Mouse (Mus musculus) hindbrain, embryonic 10.5 days (tissue): ENCODE measurements at regions not wholly inside any gene's neighbourhood (a gene's known extent, or its start where the extent isn't known, plus 50 kb on each side); places are given as distances from the start of the nearest gene placed in this dataset.

Experiments
- DNase-seq: peaks from one replicate; pipeline ENCODE4 v3.0.0-alpha.2; 2017; ENCODE audit warnings: low spot score
- H3K27ac ChIP-seq: fragments of 300-500 bp; sonication (generic); 2 replicates; pipeline ENCODE4 v1.5.1; 2016; ENCODE audit warnings: mild to moderate bottlenecking, moderate library complexity
- H3K27me3 ChIP-seq: fragments of 300-500 bp; sonication (generic); 2 replicates; pipeline ENCODE4 v1.6.1; 2016; ENCODE audit warnings: mild to moderate bottlenecking; ENCODE audit not compliant: poor library complexity, insufficient read depth, severe bottlenecking
- H3K36me3 ChIP-seq: fragments of 300-500 bp; sonication (generic); 2 replicates; pipeline ENCODE4 v1.6.1; 2016; ENCODE audit warnings: mild to moderate bottlenecking, moderate library complexity
- H3K4me1 ChIP-seq: fragments of 300-500 bp; sonication (generic); replicated peaks from 2 replicates; pipeline ENCODE4 v1.6.1; 2016; ENCODE audit warnings: mild to moderate bottlenecking
- H3K4me3 ChIP-seq: fragments of 300-500 bp; sonication (generic); 2 replicates; pipeline ENCODE4 v1.5.1; 2016; ENCODE audit warnings: mild to moderate bottlenecking, moderate library complexity
- H3K9me3 ChIP-seq: fragments of 300-500 bp; sonication (generic); 2 replicates; pipeline ENCODE4 v1.6.1; 2016; ENCODE audit warnings: mild to moderate bottlenecking, moderate library complexity
- WGBS: fragments of 180-500 bp; shearing (Covaris S2); methylation state at CpG from one replicate; pipeline ENCODE4 v1.1.7; 2016; 5-methylcytosine and 5-hydroxymethylcytosine counted together

DNA sequence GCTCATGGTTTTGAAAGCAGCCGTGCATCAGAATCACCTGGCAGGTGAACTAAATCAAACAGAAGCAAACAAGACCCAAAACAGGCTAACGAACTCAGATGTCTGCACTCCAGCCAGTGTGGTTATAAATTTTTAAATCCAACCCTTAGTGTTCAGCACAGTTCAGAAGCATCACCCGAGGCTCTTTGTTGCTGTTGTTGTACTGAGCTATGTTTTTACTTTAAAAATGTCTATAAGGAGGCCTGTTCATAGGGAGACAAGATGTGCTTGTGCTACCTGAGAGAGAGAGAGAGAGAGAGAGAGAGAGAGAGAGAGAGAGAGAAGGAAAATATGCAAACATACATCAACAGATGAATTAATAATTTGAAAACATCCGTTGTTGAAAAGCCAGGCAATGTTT lies 1503.1 kb upstream of the Gm6569 start:
- H3K4me3 ChIP-seq = no peak overlapping the region
- no peaks in the 10 kb centered on the region for H3K9me3 ChIP-seq
- DNase-seq = no peak
- H3K27ac ChIP-seq = no peak overlapping the region
- peaks cover 8% of the 10 kb centered on the region; the same call in 1 of the 2 replicates for H3K4me1 ChIP-seq
- 82% methylated on average over 4 of the region's 4 CpGs for WGBS
- H3K27me3 ChIP-seq = no peaks in the 10 kb centered on the region
- no peaks in the 10 kb centered on the region for H3K36me3 ChIP-seq

DNA sequence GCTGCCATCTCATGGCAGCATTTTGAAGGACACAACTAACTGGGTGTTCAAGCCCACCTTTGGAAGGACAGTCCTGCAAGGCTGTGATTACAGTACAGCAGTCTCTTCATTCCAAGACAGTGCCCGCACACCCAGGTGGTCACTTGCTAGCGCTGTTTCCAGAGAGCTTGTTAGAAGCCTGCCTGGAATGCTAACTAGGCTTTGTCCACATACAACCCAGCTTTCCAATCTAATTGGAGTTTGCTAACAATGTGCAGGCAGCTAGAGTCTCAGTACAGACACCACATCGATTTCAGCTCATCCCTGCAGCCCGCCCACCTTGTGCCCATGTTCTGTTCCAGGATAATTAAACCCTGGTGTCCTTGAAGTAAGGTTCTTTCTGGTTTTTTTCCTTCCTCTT lies 1499.9 kb upstream of the Gm6569 start:
- no peak for DNase-seq
- H3K27me3 ChIP-seq = no peaks in the 10 kb centered on the region
- H3K4me1 ChIP-seq = peaks cover 8% of the 10 kb centered on the region; the same call in 1 of the 2 replicates
- 68% methylated on average over 4 of the region's 4 CpGs for WGBS
- no peaks in the 10 kb centered on the region for H3K36me3 ChIP-seq
- H3K9me3 ChIP-seq = no peaks in the 10 kb centered on the region
- H3K4me3 ChIP-seq = no peak overlapping the region
- no peak overlapping the region for H3K27ac ChIP-seq

DNA sequence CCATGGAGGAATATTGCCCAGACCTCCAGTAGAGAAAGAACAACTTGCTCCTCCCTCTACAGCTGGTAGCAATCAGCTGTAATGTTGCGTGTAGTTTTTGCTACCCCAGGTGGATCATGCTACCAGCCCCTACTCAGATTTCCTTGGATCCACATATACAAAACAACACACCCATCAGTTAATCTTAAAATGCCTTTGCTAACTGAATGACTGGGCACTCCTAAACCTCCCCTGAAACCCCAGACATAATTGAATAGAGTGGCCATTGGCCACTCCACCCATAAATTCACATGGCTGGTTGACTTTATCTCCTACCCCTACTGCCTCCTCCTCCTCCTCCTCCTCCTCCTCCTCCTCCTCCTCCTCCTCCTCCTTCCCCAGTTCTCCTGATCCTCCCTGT lies 1494.7 kb upstream of the Gm6569 start:
- no peaks in the 10 kb centered on the region for H3K9me3 ChIP-seq
- WGBS = 86% methylated on average over 1 of the region's 1 CpGs
- no peak overlapping the region for H3K27ac ChIP-seq
- H3K4me3 ChIP-seq = no peak overlapping the region
- peaks cover 6% of the 10 kb centered on the region; the same call in 1 of the 2 replicates for H3K4me1 ChIP-seq
- H3K36me3 ChIP-seq = no peaks in the 10 kb centered on the region
- DNase-seq = no peak
- no peaks in the 10 kb centered on the region for H3K27me3 ChIP-seq

DNA sequence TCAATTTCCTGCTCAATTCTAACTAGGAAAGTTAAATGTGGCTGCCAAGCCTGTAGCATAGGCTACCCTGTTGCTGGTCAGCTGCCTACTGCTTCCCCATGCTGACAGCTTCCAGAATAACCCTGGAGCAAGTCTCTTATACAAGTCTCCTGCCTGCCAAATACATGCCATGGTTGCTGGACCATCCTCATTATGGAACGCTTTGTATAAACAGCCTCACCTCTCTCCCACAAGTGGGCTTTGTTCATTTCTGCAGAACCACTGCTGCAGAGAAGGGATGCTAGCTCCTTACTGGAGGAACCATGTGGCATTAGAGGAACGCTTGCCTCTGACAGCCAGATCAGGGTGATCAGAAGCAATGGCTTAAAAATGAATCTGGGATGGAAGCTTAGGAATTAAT lies 1492.4 kb upstream of the Gm6569 start:
- Histone ChIP-seq H3K9me3 (no peaks in the 10 kb centered on the region), H3K27me3 (no peaks in the 10 kb centered on the region), H3K27ac (no peak overlapping the region), H3K36me3 (no peaks in the 10 kb centered on the region), H3K4me3 (no peak overlapping the region), H3K4me1 (peaks cover 5% of the 10 kb centered on the region; the same call in 1 of the 2 replicates)
- WGBS = 82% methylated on average over 2 of the region's 2 CpGs
- DNase-seq = no peak

DNA sequence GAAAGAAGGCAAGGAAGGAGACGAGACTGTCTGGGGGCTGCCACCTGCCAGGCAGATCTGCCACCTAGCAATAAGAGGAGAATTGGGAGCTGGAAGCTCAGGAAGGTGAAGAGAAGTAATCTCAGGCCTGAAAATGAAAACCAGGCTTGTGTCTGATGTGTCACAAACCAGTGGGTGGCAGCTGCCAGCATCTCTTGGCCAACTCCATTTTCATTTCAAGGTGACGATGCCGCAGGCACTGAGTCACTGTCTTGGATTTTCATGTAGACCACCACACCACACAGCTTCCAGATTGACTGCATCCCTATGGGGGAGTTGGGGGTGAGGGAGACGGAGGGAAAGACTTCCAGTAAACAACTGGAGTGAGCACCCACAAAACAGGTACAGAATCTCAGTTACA lies 1491.9 kb upstream of the Gm6569 start:
- no peak overlapping the region for H3K4me3 ChIP-seq
- H3K4me1 ChIP-seq = peaks cover 5% of the 10 kb centered on the region; the same call in 1 of the 2 replicates
- WGBS = 79% methylated on average over 4 of the region's 4 CpGs
- no peaks in the 10 kb centered on the region for H3K9me3 ChIP-seq
- DNase-seq = no peak
- no peaks in the 10 kb centered on the region for H3K27me3 ChIP-seq
- H3K36me3 ChIP-seq = no peaks in the 10 kb centered on the region
- H3K27ac ChIP-seq = no peak overlapping the region

DNA sequence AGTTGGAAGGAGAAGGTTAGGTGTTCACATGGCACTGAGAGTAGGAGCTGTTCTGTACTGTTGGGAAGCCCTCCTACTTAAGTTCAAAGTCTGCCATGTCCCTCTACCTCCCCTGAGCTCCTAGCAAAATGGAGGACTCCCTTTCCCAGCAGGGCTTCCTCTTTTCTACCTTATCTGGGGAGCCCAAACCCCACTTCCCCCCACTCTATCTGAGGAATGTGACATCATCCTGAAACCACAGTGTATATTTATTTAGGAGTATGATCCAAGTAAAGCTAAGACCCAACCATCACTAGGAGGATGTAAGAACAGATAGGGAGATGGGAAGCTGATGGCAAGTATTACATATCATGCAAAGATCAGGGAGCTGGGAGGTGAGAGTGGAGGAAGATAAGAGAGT lies 1490.6 kb upstream of the Gm6569 start:
- Histone ChIP-seq H3K9me3 (no peaks in the 10 kb centered on the region), H3K27me3 (no peaks in the 10 kb centered on the region)
- no peak for DNase-seq

DNA sequence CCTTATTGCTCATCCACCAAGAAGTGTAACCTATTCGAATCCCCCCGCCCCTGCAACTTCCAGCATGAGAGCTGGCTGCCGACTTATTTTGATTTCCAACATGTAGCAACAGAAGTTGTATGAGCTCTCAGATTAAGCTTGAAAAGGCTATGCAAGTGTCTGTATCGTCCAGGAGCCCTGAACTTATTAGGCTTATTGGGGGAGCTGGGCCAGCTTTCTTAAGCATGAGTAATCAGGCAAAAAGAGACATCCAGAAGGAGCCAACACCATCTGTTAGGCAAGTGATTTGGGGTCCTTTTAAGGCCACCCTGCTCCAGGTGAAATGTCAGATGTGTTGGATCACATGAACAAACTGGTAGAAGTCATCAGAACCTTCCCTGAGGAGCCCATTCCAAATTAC lies 1481.0 kb upstream of the Gm6569 start:
- Histone ChIP-seq H3K9me3 (no peaks in the 10 kb centered on the region), H3K27ac (no peak overlapping the region), H3K36me3 (no peaks in the 10 kb centered on the region), H3K4me1 (no peaks in the 10 kb centered on the region; the same call in 1 of the 2 replicates), H3K27me3 (no peaks in the 10 kb centered on the region), H3K4me3 (no peak overlapping the region)
- 84% methylated on average over 4 of the region's 4 CpGs for WGBS
- no peak for DNase-seq

More for the DNA sequence above, 1490.6 kb upstream of the Gm6569 start:
- peaks cover 5% of the 10 kb centered on the region; the same call in 1 of the 2 replicates for H3K4me1 ChIP-seq
- no peak overlapping the region for H3K27ac ChIP-seq
- no peaks in the 10 kb centered on the region for H3K36me3 ChIP-seq
- no peak overlapping the region for H3K4me3 ChIP-seq

DNA sequence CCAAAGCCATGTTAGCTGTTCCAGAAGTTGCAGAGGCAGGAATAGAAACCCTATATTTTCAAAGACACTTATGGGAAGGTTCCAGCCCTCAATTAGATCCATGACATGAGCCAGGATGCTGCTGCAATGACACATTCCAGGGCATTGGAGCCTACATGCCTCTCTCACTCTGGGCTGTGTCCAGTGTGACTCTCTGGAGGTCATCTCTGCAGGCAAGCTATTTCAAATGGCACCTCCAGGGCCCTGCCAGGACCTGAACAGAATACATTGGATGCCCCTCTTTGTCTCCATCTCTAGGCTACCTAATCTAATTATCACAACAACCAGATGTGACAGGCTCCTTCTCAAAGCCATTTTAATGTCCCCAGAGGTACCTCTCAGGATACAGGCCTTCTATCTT lies 1478.7 kb upstream of the Gm6569 start:
- no peak for DNase-seq
- no peaks in the 10 kb centered on the region; the same call in 1 of the 2 replicates for H3K4me1 ChIP-seq
- H3K4me3 ChIP-seq = no peak overlapping the region
- H3K9me3 ChIP-seq = no peaks in the 10 kb centered on the region
- H3K27me3 ChIP-seq = no peaks in the 10 kb centered on the region
- no peaks in the 10 kb centered on the region for H3K36me3 ChIP-seq
- no peak overlapping the region for H3K27ac ChIP-seq

DNA sequence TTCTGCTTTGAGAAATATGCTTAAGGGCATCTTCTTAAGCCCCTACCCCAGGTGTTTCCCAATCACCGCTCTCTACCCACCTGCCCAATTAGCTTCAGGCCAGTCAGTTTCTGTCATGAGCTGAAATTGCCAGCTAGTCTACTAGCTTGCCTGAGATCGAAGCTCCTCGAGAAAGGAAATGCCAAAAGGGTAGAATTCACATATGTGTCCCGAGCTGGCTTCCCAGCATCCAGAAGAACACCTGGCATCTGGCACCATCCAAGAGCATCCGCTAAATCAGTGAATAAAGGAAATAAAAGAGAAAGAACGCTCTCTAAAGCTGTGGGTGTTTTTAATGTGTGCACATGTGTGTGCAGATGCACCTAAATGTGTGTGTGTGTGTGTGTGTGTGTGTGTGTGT lies 1474.7 kb upstream of the Gm6569 start:
- Histone ChIP-seq H3K27ac (no peak overlapping the region), H3K36me3 (no peaks in the 10 kb centered on the region), H3K4me3 (no peak overlapping the region), H3K9me3 (no peaks in the 10 kb centered on the region), H3K27me3 (no peaks in the 10 kb centered on the region), H3K4me1 (no peaks in the 10 kb centered on the region; the same call in 1 of the 2 replicates)
- no peak for DNase-seq
- WGBS = 89% methylated on average over 6 of the region's 6 CpGs

DNA sequence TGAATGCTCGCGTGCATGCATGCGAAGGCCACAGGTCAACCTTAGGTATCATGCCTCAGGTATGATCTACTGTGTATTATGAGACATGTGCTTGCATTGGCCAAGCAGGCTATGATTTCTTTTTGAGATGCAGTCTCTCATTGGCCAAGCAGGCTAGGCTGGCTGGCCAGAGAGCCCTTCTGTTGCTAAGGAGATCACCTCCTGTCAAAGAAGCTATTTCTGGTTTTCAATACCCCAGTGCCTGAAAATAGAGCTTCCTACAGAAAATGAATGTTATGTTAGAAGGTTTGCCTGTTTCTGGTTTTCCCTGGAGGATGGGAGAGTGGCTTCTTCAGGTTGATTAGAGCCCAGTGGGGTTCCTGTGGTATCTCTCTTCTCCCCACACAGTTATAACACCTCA lies 1474.3 kb upstream of the Gm6569 start:
- no peak for DNase-seq
- no peaks in the 10 kb centered on the region for H3K36me3 ChIP-seq
- H3K4me1 ChIP-seq = no peaks in the 10 kb centered on the region; the same call in 1 of the 2 replicates
- H3K27ac ChIP-seq = no peak overlapping the region
- H3K27me3 ChIP-seq = no peaks in the 10 kb centered on the region
- no peaks in the 10 kb centered on the region for H3K9me3 ChIP-seq
- H3K4me3 ChIP-seq = no peak overlapping the region
- 100% methylated on average over 3 of the region's 3 CpGs for WGBS

DNA sequence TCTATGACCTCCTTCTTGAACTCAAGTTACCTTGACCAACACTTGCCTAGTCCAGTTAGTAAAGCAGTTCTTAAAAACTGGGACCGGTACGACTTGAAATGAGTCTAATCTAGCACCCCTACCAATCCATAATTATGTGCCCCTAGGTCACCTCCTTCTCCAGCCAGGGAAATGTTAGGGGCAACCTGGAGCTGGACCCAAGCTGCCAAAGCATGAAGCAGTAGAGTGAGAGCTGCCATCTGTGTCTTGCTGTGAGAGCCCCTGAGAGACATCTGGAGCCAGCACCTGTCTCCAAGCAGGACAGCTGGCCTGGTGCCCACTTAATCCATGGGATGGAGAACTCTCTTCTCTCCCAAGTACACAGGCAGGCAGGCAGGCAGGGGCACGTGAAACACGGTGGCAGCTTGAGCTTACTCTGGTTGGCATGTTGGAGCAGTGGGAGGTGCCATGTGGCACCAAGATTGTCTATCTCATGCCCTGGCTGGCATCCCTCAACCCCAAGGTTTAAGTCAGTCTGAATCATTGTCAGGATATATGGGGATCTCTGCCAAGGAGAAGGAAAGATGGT lies 1473.8 kb upstream of the Gm6569 start:
- no peak for DNase-seq
- Histone ChIP-seq H3K27me3 (no peaks in the 10 kb centered on the region), H3K4me3 (no peak overlapping the region), H3K27ac (no peak overlapping the region), H3K36me3 (no peaks in the 10 kb centered on the region), H3K9me3 (no peaks in the 10 kb centered on the region), H3K4me1 (no peaks in the 10 kb centered on the region; the same call in 1 of the 2 replicates)
- WGBS = 91% methylated on average over 4 of the region's 4 CpGs

DNA sequence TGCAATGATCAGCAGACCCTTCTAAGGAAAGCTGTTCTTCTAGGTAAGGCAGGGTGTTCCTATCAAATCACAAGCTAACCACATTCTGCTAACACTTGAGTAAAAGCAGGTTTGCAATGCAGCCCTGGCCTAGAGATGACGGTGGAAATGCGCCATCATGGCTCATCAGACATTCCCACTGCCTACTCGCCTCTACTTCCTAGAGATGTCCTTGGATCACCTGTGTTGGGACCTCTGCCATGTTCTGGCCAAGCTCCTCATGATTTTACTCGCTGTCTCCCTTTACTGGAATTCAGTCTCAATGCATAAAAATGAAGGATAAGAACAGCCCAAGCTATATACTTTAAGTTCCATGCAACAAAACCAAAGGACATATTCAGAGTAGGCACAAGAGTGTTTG lies 1461.3 kb upstream of the Gm6569 start:
- Histone ChIP-seq H3K4me1 (no peaks in the 10 kb centered on the region), H3K9me3 (no peaks in the 10 kb centered on the region), H3K27me3 (peaks cover 11% of the 10 kb centered on the region; the same call in 1 of the 2 replicates), H3K36me3 (no peaks in the 10 kb centered on the region), H3K27ac (no peak overlapping the region), H3K4me3 (no peak overlapping the region)
- WGBS = 93% methylated on average over 4 of the region's 4 CpGs
- DNase-seq = no peak

DNA sequence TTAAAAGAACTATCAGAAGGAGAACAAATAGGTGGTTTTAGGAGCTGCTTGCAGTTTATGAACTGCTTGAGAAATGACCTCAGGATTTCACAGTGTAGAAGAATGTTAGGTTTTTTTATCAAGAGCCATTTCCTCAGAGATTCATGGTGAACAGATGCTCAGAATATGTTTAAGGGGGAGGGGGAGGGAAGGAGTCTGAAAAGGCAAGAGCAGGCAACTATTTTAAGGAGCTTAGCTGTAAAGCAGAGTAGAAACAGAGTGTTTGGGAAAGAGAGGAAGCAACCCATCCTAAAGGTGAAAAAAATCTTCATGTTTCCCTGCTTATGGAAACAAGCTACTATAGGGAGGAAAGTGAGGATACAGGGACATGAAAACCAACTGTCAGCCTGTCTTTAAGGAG lies 1457.2 kb upstream of the Gm6569 start:
- DNase-seq = no peak

DNA sequence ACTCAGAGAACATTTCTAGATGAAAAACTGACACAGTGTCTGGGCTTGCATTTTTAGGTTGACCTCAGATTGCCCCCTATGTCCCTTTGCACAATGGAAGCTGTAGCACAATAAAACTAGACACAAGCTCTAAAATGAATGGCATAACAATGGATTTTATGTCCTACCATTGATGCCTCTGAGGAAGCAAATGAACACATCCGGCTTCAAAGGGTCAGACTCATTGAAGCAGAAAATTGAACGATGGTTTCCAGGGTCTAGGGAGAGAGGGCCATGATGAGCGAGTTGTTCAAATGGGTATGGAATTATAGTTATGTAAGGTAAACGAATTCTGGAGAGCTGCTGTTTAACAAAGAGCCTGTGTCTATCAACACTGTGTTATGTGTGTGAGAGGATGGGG lies 1455.1 kb upstream of the Gm6569 start:
- Histone ChIP-seq H3K36me3 (no peaks in the 10 kb centered on the region), H3K4me3 (no peak overlapping the region), H3K27ac (no peak overlapping the region), H3K4me1 (peaks cover 8% of the 10 kb centered on the region; the same call in 1 of the 2 replicates), H3K27me3 (peaks cover 14% of the 10 kb centered on the region; the same call in 1 of the 2 replicates), H3K9me3 (no peaks in the 10 kb centered on the region)
- no peak for DNase-seq
- WGBS = 26% methylated on average over 4 of the region's 4 CpGs

More for the DNA sequence above, 1457.2 kb upstream of the Gm6569 start:
- H3K27ac ChIP-seq = no peak overlapping the region
- H3K4me3 ChIP-seq = no peak overlapping the region
- peaks cover 14% of the 10 kb centered on the region; the same call in 1 of the 2 replicates for H3K27me3 ChIP-seq
- no peaks in the 10 kb centered on the region for H3K36me3 ChIP-seq
- peaks cover 8% of the 10 kb centered on the region; the same call in 1 of the 2 replicates for H3K4me1 ChIP-seq
- H3K9me3 ChIP-seq = no peaks in the 10 kb centered on the region
